19 mouse cellular contexts compared by ENCODE assay signal in the genomic region with DNA sequence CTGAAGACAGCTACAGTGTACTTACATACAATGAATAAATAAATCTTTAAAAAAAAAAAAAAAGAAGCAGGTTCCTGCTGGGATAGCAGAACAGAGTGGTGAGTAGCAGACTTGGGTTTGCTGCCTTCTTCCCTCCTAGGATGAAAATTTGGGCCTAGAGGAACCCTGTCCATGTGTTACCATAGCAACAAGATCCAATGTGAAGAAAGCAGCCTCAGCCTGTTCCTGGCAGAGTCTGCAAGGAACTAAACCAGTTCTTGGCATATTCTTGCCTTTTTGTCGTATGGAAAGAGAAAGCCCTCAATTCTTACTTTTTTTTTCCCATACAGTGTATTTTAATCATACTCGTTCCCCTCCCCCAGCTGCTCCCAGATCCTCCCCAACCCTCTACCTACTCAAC.
DNase-seq lines count a peak whose midpoint lies in the region; ATAC-seq and TF ChIP-seq lines count a peak whose summit lies in the region.
"Had no signal": no experiment of that assay in that cellular context is flagged by ENCODE, and none has a peak within 500 bp of the region (broad histone marks: within the 10 kb centered on the region; RNA-seq: fewer than 3 reads in every experiment).

No protein-coding gene starts in this region.

- peak; percentile 24 for DNase-seq in hindbrain, embryonic 14.5 days (ENCODE audit: low spot score)
- DNase-seq in midbrain, embryonic 14.5 days, result peak; percentile 37
- no peak for DNase-seq in midbrain, embryonic 11.5 days (ENCODE audit: low spot score, missing footprints)
- peak; percentile 84 for DNase-seq in brain, adult 2 months (ENCODE audit: low read depth, low spot score)
- DNase-seq in brain, embryonic 14.5 days (ENCODE audit: low read depth), result peak; percentile 66
- no peak for DNase-seq in ovary, postnatal 14 days (ENCODE audit: low spot score)
- DNase-seq in c-Kit-positive CD71-positive TER-119-positive erythroid progenitor cells, embryonic 14.5 days (ENCODE audit: low spot score), result no peak
- DNase-seq: adrenal gland, adult 8-10 months; cerebellum, adult 9-10 months; gastrocnemius, adult 2 months; heart, postnatal 36 days; kidney, adult 2 months; lung, postnatal 4 days; thymus, postnatal 14 days had no signal

- H3K27me3 ChIP-seq in hindbrain, embryonic 14.5 days (ENCODE audit: control insufficient read depth, insufficient read depth, low read length), result no peaks in the 10 kb centered on the region
- no peaks in the 10 kb centered on the region for H3K27me3 ChIP-seq in hindbrain, embryonic 13.5 days
- H3K27me3 ChIP-seq in midbrain, embryonic 14.5 days (ENCODE audit: control insufficient read depth, insufficient read depth, low read length), result no peaks in the 10 kb centered on the region
- H3K27me3 ChIP-seq in midbrain, embryonic 11.5 days (ENCODE audit: control insufficient read depth, insufficient read depth, low read length), result no peaks in the 10 kb centered on the region
- H3K27me3 ChIP-seq: embryonic facial prominence, embryonic 15.5 days; heart, embryonic 15.5 days had no signal

- WGBS in hindbrain, embryonic 14.5 days, result 60% methylated on average over 2 of the region's 2 CpGs
- WGBS in hindbrain, embryonic 13.5 days, result 66% methylated on average over 2 of the region's 2 CpGs
- WGBS in midbrain, embryonic 14.5 days, result 61% methylated on average over 2 of the region's 2 CpGs
- WGBS in midbrain, embryonic 11.5 days, result 91% methylated on average over 2 of the region's 2 CpGs

- no peak overlapping the region for H3K9ac ChIP-seq in hindbrain, embryonic 14.5 days
- H3K9ac ChIP-seq in hindbrain, embryonic 13.5 days, result no peak overlapping the region
- no peak overlapping the region for H3K9ac ChIP-seq in midbrain, embryonic 14.5 days (replicated peaks; ENCODE audit: low read length)
- H3K9ac ChIP-seq in midbrain, embryonic 11.5 days (ENCODE audit: low read length), result no peak overlapping the region
- H3K9ac ChIP-seq: embryonic facial prominence, embryonic 15.5 days; heart, embryonic 15.5 days had no signal

- TF ChIP-seq CTCF in brain, embryonic 14.5 days (IDR thresholded peaks at IDR 0.05; ENCODE audit: borderline replicate concordance, extremely low read depth, insufficient read depth, insufficient read length), result no peak

- H3K4me2 ChIP-seq in hindbrain, embryonic 14.5 days (replicated peaks), result no peak overlapping the region
- no peak overlapping the region for H3K4me2 ChIP-seq in hindbrain, embryonic 13.5 days
- H3K4me2 ChIP-seq in midbrain, embryonic 14.5 days (ENCODE audit: low read length), result no peak overlapping the region
- H3K4me2 ChIP-seq in midbrain, embryonic 11.5 days, result no peak overlapping the region
- H3K4me2 ChIP-seq: embryonic facial prominence, embryonic 15.5 days; heart, embryonic 15.5 days had no signal

- H3K9me3 ChIP-seq in hindbrain, embryonic 14.5 days (ENCODE audit: control insufficient read depth, low read length), result no peaks in the 10 kb centered on the region
- no peaks in the 10 kb centered on the region for H3K9me3 ChIP-seq in hindbrain, embryonic 13.5 days
- no peaks in the 10 kb centered on the region for H3K9me3 ChIP-seq in midbrain, embryonic 14.5 days (ENCODE audit: control insufficient read depth, low read length)
- H3K9me3 ChIP-seq in midbrain, embryonic 11.5 days (ENCODE audit: control insufficient read depth, low read length), result no peaks in the 10 kb centered on the region
- H3K9me3 ChIP-seq: embryonic facial prominence, embryonic 15.5 days; heart, embryonic 15.5 days had no signal

- TF ChIP-seq POLR2A in brain, embryonic 14.5 days (IDR thresholded peaks at IDR 0.05; ENCODE audit: borderline replicate concordance, extremely low read depth, insufficient read depth, insufficient read length, poor library complexity, severe bottlenecking), result no peak

- H3K36me3 ChIP-seq in hindbrain, embryonic 14.5 days (replicated peaks; ENCODE audit: control insufficient read depth, insufficient read depth), result no peaks in the 10 kb centered on the region
- no peaks in the 10 kb centered on the region for H3K36me3 ChIP-seq in hindbrain, embryonic 13.5 days
- H3K36me3 ChIP-seq in midbrain, embryonic 14.5 days (ENCODE audit: control insufficient read depth, insufficient read depth, low read length), result no peaks in the 10 kb centered on the region
- H3K36me3 ChIP-seq in midbrain, embryonic 11.5 days (ENCODE audit: control insufficient read depth, insufficient read depth, low read length), result no peaks in the 10 kb centered on the region
- H3K36me3 ChIP-seq: embryonic facial prominence, embryonic 15.5 days; heart, embryonic 15.5 days had no signal

- no peaks in the 10 kb centered on the region for H3K4me1 ChIP-seq in hindbrain, embryonic 14.5 days (replicated peaks; ENCODE audit: control insufficient read depth, insufficient read depth, low read length)
- H3K4me1 ChIP-seq in hindbrain, embryonic 13.5 days (replicated peaks), result no peaks in the 10 kb centered on the region
- H3K4me1 ChIP-seq in midbrain, embryonic 14.5 days (ENCODE audit: control insufficient read depth, insufficient read depth, low read length), result no peaks in the 10 kb centered on the region
- H3K4me1 ChIP-seq in midbrain, embryonic 11.5 days (ENCODE audit: control insufficient read depth, insufficient read depth, low read length), result no peaks in the 10 kb centered on the region
- H3K4me1 ChIP-seq: embryonic facial prominence, embryonic 15.5 days; heart, embryonic 15.5 days had no signal

- peak; percentile 40; the same call in 1 of the 2 replicates for ATAC-seq in hindbrain, embryonic 14.5 days (ENCODE audit: low FRiP score)
- ATAC-seq in hindbrain, embryonic 13.5 days (ENCODE audit: low FRiP score), result no peak
- ATAC-seq in midbrain, embryonic 14.5 days (ENCODE audit: low FRiP score, low TSS enrichment), result no peak
- ATAC-seq in midbrain, embryonic 11.5 days (ENCODE audit: low FRiP score), result no peak
- ATAC-seq: activated CD4-positive, CD25-positive, alpha-beta regulatory T cell, adult 4 months had no signal

- H3K27ac ChIP-seq in hindbrain, embryonic 14.5 days, result no peak overlapping the region
- H3K27ac ChIP-seq in hindbrain, embryonic 13.5 days, result no peak overlapping the region
- H3K27ac ChIP-seq in midbrain, embryonic 14.5 days (replicated peaks; ENCODE audit: low read depth, low read length), result no peak overlapping the region
- no peak overlapping the region for H3K27ac ChIP-seq in midbrain, embryonic 11.5 days (ENCODE audit: low read depth, low read length)
- H3K27ac ChIP-seq: embryonic facial prominence, embryonic 15.5 days; gastrocnemius, adult 2 months; heart, embryonic 15.5 days; kidney, postnatal 0 days had no signal

- no peak overlapping the region for H3K4me3 ChIP-seq in hindbrain, embryonic 14.5 days (replicated peaks; ENCODE audit: low read length)
- H3K4me3 ChIP-seq in hindbrain, embryonic 13.5 days, result no peak overlapping the region
- H3K4me3 ChIP-seq in midbrain, embryonic 14.5 days (replicated peaks; ENCODE audit: low read depth, low read length), result no peak overlapping the region
- H3K4me3 ChIP-seq in midbrain, embryonic 11.5 days (ENCODE audit: low read depth, low read length), result no peak overlapping the region
- H3K4me3 ChIP-seq: embryonic facial prominence, embryonic 15.5 days; gastrocnemius, adult 2 months; heart, embryonic 15.5 days had no signal

Comparison
In these comparisons a context has a peak if more than half of its experiments do, and no peak if none do; other contexts are left out.
1. DNase-seq: peak in hindbrain, embryonic 14.5 days (single experiment), midbrain, embryonic 14.5 days (single experiment), brain, adult 2 months (single experiment) and brain, embryonic 14.5 days (single experiment); none in midbrain, embryonic 11.5 days (single experiment), ovary, postnatal 14 days (single experiment) and c-Kit-positive CD71-positive TER-119-positive erythroid progenitor cells, embryonic 14.5 days (single experiment).